Mouse (Mus musculus): ENCODE results near the gene Ppp3ca.
A peak's percentile ranks its signal among the peaks of the same experiment; 100 is the strongest.

Gene Ppp3ca

DNA sequence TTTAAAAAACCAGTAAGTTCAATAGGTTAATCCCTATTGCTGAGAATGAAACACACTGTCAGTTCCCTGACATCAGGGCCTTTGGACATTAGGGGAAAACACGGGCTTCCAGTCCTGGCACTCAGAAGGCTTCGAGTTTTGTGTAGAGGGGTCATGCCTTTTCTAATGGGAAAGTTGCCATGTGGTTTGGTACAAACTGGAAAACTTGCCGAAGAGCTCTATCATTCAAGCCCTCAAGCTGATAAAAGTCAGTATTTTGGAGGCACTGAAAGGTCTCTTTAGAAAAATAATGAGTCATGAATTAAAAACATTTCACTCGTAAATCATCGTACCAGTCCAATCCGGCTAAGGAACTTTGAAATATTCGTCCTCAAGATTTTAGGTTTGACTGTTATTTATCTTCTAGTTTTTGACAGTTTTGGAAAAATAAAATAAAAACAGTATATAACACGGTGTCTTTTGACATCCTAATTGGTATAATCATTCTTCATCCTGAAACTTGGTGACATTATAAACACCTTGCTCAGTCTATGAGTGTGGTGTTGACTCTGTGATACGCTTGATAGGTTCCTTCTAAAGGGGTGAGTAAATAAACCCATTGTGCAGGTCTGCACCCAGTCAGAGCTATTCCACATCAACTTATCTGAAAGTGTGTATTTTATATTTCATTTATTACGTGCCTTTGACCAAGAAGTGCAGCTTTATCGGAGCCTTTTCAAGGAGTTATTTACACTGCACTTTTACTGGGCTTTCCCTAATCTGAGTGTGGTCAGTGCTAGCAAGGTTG, 192.3 kb downstream of the Ppp3ca start:
- no peak for DNase-seq (ENCODE audit: low spot score)

GRCm38 (mm10) chr3:136863127-136863526, 193.2 kb downstream of the Ppp3ca start:
- DNase-seq (ENCODE audit: low spot score) = no peak

- no peak for DNase-seq (ENCODE audit: low spot score)
Observed at GRCm38 (mm10) chr3:136864306-136864705, 194.4 kb downstream of the Ppp3ca start.

DNA sequence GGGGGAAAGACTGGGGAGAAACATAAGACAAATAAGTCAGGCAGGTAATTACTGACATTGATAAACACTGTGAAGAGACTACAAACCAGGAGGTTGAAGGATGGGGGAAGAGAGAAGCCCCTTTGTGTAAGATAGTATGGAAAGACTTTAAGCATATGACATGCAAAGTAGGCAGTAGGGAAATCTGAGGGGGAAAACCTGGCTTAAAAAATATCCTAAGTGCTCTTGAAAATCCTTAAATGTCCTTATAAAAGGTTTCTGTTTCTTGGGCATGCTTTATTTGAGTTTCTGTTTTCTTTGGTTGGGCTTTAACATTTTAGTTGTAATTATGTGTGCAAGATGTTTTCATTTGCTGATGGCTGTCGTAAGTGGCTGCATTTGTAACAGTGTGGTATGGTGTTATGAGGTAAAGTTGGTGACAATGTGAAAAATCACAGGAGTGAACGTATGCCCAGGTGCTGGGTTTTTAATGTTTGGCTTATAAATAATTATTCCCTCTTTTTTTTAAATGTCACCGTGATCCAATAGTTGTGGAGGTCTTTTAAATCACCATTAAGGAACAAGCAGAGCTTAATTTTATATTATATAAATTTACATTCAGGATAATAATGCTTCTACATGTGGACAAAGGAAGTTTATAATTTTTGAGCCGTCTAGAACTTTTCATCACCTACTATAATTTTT, 195.4 kb downstream of the Ppp3ca start:
- no peak for DNase-seq (ENCODE audit: low spot score)

DNA sequence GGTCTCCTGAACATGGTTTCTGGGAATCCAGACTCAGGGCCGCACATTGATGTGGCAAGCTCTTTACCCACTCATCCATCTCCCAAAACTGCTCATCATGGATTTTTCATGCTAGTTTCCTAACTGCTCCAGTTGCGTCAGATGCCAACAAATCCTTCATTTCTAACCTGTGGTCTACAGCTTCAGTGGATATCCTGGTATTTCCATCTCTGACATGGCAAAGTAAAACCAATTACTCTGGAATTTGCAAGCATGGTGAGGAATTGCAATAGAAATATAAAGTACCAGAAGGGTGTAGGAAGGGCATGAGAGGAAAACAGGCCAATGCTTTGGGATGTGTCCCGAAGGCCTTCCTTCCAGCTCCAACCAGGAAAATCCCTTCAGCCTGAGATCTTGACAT, 196.2 kb downstream of the Ppp3ca start:
- DNase-seq (ENCODE audit: low spot score) = no peak

DNA sequence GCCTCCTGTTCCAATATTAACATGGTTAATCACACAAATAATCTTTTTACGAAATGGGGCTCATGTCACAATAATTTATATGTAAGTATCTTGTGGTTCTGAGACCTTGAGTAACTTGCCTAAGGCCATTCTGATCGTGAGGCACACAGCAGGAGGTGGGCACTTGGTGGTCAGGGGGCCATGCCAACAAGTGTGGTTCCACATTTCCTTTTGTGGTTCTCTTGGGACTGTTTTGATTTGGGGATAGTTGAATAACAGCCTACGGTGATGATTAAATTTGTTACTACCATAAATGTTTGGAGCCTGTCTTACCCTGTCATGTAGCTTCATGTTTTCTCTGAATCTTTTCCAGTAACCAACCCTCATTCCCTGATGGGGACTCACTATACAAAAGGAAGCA, 196.6 kb downstream of the Ppp3ca start:
- no peak for DNase-seq (ENCODE audit: low spot score)

DNA sequence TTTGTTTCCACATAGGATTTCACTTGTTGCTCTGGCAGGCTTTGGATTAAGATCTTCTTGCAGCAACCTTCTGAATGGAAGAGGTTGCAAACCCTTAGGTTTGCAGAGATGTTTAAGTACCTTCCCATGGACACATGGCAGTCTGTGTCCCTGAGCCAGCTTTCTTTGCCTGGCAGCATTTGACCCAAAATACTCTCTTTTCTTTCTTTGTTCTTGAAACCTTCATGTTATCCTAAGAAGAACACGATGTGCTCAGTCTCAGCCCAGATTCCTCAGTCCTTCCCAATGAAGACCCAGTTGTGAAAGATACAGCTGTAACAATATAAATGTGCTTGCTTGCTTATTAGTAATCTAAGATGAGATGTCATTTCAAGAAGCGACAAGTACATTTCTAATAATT, 197.4 kb downstream of the Ppp3ca start:
- no peak for DNase-seq (ENCODE audit: low spot score)

GRCm38 (mm10) chr3:136871772-136872532, 202.0 kb downstream of the Ppp3ca start:
- peak; percentile 25 for DNase-seq (ENCODE audit: low spot score)

DNA sequence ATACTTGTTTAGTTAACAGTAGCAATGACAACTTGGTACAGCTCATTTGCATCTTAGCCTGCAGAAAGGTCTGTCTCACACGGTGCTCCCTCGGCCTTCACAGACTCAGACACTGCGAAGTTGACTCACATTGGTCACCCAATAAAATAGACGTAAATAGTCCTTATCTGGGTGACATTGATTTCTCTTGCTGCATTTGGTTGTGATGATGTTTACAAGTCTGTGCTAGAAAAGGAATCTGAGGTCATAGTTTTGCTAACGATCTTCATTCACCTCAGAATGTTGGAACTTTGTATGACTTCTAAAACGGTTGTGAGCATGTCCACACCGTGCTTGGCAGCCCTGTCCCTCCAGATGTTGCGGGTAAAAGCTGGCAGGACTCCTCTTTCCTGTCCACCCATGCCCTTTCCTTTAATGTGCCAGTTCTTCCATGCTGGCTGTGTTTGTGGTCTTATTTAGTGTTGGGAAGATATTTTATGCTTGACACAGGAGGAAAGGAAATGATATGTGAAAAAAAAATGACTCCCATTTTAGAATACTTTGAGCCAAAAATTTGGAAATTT, 202.7 kb downstream of the Ppp3ca start:
- no peak for DNase-seq (ENCODE audit: low spot score)

GRCm38 (mm10) chr3:136873809-136874449, 204.0 kb downstream of the Ppp3ca start:
- no peak for DNase-seq (ENCODE audit: low spot score)

- DNase-seq (ENCODE audit: low spot score) = no peak
Observed at GRCm38 (mm10) chr3:136874566-136874965, 204.6 kb downstream of the Ppp3ca start.

DNA sequence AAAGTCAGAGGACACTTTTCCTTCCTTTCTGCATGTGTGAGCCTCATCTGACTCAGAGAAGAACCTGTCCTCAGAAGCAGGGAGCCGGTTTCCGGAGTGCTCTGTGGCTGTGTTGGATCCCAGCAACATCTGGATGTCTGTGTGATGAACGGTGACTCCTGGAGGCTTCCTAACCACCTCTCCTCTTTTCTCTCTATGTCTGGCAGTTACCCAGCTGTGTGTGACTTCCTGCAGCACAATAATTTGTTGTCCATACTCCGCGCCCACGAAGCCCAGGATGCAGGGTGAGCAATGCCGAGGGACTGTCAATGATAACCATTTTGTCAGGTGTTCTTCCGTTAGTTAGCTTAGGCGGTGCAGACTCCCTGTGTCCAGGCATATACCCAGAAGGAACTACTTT, 217.8 kb downstream of the Ppp3ca start:
- DNase-seq (ENCODE audit: low spot score) = no peak

DNA sequence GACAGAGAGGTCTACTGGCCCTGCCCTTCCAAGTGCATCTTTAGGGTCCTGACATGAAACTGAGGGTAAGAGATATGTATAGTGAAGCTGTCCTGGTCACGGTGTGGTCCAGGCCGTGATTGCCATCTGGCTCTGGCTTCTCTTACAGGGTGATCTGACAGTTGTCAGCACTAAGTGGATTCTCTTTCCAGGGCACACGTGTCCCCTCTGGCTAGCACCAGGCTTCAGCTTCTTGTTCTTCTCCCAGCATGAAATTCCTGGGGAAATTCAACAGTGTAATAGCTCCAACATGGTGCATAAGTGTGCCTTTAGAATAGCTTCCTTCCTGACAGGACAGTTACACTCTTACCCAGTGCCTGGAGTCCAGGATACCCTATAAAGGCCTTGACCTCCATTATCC, 222.2 kb downstream of the Ppp3ca start:
- no peak for DNase-seq (ENCODE audit: low spot score)

DNA sequence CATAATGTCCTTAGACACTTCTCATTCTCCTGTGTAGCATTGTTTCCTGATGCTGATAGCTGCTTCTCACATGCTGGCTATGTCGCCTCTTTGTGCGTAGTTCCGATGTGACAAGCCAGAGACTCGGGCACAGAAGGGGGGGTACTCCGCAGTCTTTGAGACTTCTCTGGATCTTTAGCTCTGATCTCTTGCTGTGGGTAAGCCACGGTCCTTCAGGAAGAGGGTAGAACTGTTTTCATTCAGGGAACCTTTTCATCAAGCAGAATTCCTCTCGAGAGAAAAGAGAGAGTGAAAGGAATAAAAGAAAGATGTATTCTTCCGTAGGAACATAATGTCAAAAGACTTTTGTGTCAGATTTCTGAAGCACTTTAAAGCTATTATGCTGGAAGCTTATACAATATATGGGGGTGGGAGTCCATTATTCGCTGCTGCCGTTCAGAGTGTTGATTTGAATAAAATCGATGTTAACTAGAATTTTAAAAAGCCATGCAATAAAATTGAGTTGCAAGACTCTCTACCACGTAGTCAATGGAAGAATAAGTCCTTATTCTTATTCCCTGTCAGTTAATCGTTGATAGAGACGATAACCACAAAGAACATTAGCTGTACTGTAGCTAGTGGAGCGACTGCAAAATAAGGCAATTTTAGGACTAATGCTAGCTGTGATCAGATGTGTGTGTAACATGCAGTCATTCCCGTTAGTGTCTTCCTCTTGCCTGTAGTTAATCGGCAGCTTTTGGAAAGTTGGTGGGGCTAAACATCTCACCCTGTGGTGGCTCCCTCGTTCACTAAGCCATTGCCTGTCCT, 223.9 kb downstream of the Ppp3ca start:
- DNase-seq (ENCODE audit: low spot score) = no peak

GRCm38 (mm10) chr3:136895498-136895897, 225.6 kb downstream of the Ppp3ca start:
- DNase-seq (ENCODE audit: low spot score) = no peak

GRCm38 (mm10) chr3:136896276-136896675, 226.4 kb downstream of the Ppp3ca start:
- no peak for DNase-seq (ENCODE audit: low spot score)

- DNase-seq (ENCODE audit: low spot score) = no peak
Observed at GRCm38 (mm10) chr3:136899744-136900143, 229.8 kb downstream of the Ppp3ca start.

GRCm38 (mm10) chr3:136900986-136901385, 231.1 kb downstream of the Ppp3ca start:
- DNase-seq (ENCODE audit: low spot score) = no peak

- no peak for DNase-seq (ENCODE audit: low spot score)
Observed at GRCm38 (mm10) chr3:136902776-136903175, 232.9 kb downstream of the Ppp3ca start.

- peak; percentile 40 for DNase-seq (ENCODE audit: low spot score)
Observed at GRCm38 (mm10) chr3:136905577-136905976, 235.7 kb downstream of the Ppp3ca start.

DNA sequence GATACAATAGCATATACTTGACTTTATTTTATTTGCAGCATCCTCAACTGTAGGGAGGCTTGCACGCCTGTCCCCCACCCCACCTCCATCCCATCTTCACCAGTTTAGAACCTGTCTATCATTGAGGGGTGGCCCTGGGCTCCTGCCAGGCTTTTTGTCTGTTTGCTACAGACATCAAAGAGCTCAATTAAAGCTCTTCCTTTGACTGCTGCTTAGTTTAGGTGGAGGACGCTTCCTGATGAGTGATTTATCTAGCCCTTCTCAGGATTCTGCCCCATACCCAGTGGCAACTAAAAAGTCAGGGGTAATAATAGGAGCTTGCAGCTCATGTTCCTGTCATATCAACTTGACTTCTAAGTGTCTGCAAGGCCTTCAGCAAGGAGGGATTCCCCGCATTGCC, 239.6 kb downstream of the Ppp3ca start:
- no peak for DNase-seq (ENCODE audit: low spot score)
